Mouse (Mus musculus): Measurements from ENCODE around the gene Drg2.

The Drg2 gene

DNA sequence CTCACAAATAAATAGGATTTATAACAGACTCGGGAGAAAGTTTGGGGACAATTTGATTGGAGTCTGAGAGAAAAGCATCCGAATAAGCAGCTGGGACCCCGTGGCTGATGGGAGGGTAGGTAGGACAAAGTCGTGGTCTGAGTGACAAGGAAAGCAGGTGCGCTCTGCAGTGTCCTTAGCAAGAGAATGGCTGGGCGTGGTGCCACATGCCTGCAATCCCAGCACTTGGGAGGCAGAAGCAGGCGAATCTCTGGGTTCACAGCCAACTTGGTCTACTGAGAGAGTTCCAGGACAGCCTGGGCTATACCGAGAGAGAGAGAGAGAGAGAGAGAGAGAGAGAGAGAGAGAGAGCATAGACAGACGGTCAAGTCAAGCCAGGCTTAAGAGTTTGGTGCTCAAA, 16.4 kb downstream of the Drg2 start:
- DNase-seq (ENCODE audit: low spot score) = no peak

GRCm38 (mm10) chr11:60474534-60474933, 20.1 kb downstream of the Drg2 start:
- DNase-seq (ENCODE audit: low spot score) = no peak

DNA sequence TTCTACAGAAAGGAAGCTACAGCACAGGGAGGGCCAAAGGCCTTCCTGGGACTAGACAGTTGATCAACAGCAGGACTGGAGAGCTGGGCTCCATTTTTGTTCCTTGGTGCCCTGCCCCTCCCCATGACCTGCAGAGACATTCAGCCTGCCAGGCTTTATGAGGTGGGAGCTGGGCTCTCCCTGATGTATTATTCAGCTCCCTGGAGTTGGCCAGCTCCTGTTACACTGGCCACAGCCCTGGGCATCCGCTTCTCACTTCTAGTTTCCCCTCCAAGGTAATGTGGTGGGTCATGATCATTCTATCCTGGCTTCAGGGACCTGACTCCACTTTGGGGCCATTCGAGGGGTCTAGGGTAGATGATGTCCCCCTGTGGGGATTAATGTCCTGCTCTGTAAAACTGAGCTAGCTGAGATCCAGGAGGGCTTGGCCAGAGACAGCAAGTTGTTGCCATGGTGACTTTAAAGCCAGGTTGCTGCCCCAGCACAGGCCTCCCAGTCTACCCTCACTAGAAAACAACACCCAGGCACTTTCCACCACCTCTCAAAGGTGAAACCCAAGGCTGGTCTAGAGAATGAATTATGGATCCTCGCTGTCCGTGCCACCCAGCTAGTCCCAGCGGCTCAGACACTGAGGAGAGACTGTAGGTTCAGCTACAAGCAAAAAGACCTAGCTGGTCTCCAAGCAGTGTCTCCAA, 21.4 kb downstream of the Drg2 start:
- no peak for DNase-seq (ENCODE audit: low spot score)

- no peak for DNase-seq (ENCODE audit: low spot score)
Measured at GRCm38 (mm10) chr11:60478121-60478520, 23.7 kb downstream of the Drg2 start.

DNA sequence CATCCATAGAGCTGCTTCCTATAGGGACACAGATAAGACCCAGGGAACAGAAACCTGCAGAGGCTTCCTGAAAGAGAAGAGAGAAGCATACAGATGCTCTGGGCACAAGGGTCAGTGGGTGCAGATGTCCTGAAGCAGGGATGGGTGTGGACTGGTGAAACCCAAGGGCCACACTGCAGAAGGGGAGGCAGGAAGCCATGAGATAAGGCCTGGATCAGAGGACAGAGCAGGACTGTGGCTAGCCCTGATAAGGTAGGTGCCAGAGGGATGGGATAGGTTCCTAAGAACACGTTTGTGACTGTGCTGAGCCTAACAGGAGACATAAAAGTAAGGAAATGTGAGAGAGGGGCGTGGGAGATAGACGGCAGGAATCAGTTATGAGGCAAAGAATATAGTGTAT, 31.9 kb downstream of the Drg2 start:
- no peak for DNase-seq (ENCODE audit: low spot score)

GRCm38 (mm10) chr11:60492726-60493125, 38.3 kb downstream of the Drg2 start:
- no peak for DNase-seq (ENCODE audit: low spot score)

DNA sequence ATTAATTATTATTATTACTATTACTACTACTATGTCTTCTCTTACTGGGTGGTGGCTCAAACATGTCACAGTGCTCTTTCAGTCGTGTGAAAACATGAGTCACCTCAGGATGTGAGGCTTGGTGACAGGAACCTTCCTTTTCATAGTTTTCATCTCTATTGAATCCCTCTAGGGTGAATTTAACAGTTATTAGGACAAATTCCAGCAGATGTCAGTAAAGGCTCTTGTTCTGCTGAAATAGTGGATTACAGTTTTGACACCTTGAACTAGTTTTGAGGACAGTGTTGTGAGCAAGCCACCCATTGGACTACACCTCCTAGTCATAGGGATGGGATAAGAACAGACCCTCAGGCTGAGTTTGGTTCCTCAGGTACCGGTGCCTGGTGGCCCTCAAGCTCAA, 41.3 kb downstream of the Drg2 start:
- no peak for DNase-seq (ENCODE audit: low spot score)

GRCm38 (mm10) chr11:60507281-60507680, 52.9 kb downstream of the Drg2 start:
- no peak for DNase-seq (ENCODE audit: low spot score)

GRCm38 (mm10) chr11:60508950-60509349, 54.6 kb downstream of the Drg2 start:
- no peak for DNase-seq (ENCODE audit: low spot score)

GRCm38 (mm10) chr11:60509500-60509899, 55.1 kb downstream of the Drg2 start:
- DNase-seq (ENCODE audit: low spot score) = no peak

DNA sequence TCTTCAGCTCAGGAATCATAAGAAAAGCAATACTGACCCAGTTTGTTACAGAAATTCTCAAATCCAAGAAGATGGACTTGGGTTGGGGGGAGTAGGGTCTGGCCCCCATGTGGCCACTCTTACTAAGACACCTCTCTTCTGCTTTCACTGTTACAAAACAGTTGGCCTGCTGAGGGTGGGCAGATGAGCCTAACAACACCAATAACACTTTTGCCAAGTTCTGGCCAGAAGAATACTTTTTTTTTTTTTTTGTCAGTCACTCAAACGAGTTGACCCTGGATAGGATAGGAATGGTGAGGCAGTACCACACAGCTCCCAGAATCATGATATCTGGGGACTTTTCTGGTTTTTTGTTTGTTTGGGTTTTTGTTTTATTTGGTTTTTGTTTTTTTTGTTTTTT, 57.5 kb downstream of the Drg2 start:
- DNase-seq (ENCODE audit: low spot score) = no peak

- DNase-seq (ENCODE audit: low spot score) = no peak
Measured at GRCm38 (mm10) chr11:60512520-60512919, 58.1 kb downstream of the Drg2 start.

GRCm38 (mm10) chr11:60514941-60515340, 60.5 kb downstream of the Drg2 start:
- no peak for DNase-seq (ENCODE audit: low spot score)

- DNase-seq (ENCODE audit: low spot score) = no peak
Measured at GRCm38 (mm10) chr11:60518305-60518704, 63.9 kb downstream of the Drg2 start.

All from left cerebral cortex, adult 11 months (tissue).